Mouse (Mus musculus) lung, adult 2 months (tissue): ENCODE measurements at regions not wholly inside any gene's neighbourhood (a gene's known extent, or its start where the extent isn't known, plus 50 kb on each side); places are given as distances from the start of the nearest gene placed in this dataset.

Experiments
- DNase-seq: peaks from one replicate; pipeline ENCODE4 v3.0.0; 2022
- H3K4me1 ChIP-seq: fragments of 200-500 bp; 2 replicates; pipeline ENCODE4 v1.6.1; 2011; ENCODE audit warnings: low read length; ENCODE audit not compliant: control insufficient read depth, insufficient read depth
- H3K4me3 ChIP-seq: fragments of 200-500 bp; replicated peaks from 2 replicates; pipeline ENCODE3; 2011; ENCODE audit warnings: low read depth, mild to moderate bottlenecking, control low read depth, low read length; ENCODE audit errors: extremely low read depth
- CTCF ChIP-seq: fragments of 200-500 bp; IDR thresholded peaks from 2 replicates; pipeline ENCODE4 v1.5.1; 2011; ENCODE audit warnings: mild to moderate bottlenecking, low read length, control low read depth; ENCODE audit not compliant: insufficient read depth
- POLR2A ChIP-seq: fragments of 200-500 bp; IDR thresholded peaks from 2 replicates; pipeline ENCODE4 v1.6.1; 2011; ENCODE audit warnings: low read depth, mild to moderate bottlenecking, control low read depth, low read length, borderline replicate concordance; ENCODE audit errors: extremely low read depth
- WGBS: fragments of 180-500 bp; shearing (Covaris S2); methylation state at CpG from one replicate; pipeline ENCODE4 v1.1.7; 2018; 5-methylcytosine and 5-hydroxymethylcytosine counted together

DNA sequence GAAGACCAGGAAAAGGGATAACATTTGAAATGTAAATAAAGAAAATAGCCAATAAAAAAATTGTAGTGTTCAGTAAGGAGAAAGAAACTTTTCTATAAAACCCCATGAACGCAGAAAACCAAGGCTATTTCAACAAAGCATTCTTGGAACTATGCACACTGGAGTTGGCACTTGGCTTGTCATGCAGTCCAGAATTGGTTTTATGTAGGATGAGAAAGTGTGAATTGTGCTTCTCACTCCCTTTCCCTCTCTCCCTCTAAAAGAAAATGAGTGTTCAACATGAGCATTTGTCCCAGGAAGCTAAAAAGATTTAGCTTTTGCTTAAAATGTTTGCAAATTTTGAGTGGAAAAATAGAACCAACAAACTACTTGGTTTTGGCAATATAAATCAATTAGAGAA lies 841.6 kb upstream of the Adam24 start:
- WGBS, result 88% methylated on average over 1 of the region's 1 CpGs
- TF ChIP-seq POLR2A, result no peak
- no peak for TF ChIP-seq CTCF
- H3K4me1 ChIP-seq, result no peaks in the 10 kb centered on the region
- H3K4me3 ChIP-seq, result no peak overlapping the region
- DNase-seq, result no peak

DNA sequence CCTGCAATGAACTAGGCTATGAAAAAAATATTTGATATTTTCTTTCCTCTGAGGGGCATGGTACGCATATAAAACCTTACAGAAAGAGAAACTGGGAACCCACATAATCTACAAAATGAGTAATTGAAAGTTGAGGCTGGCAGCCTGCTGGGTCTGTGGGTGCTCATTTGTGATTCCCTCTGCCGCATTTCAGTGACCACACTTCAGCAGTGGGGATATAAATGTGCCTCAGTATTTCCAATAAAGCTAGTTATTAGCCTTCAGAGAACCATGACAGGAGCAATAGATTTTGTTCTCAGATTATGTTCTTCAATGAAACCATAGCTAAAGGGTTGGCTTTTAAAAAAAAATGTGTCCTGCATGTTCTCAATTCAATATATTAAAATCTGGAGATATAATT lies 828.0 kb upstream of the Adam24 start:
- no peak overlapping the region for H3K4me3 ChIP-seq
- H3K4me1 ChIP-seq, result no peaks in the 10 kb centered on the region
- WGBS, result 87% methylated on average over 2 of the region's 2 CpGs
- DNase-seq, result no peak
- TF ChIP-seq POLR2A (no peak), CTCF (no peak)

DNA sequence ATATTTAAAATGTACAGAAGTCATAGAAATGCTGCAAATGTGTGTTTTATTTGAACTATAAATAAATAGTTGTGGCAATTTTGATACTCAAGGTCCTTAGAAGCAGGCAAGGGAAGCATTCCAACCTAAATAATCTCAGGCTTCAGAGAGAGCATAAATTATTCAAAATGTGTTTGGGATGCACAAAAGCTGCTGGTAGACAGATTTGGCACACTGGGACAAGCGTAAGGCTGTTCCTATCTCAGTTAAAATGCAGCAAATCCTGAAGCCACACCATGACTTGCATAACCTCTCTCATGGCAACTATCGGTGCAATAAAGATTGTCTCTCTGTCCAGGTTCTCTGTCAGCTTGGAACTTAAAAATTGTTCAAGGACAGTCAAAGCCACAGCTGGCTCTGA lies 812.3 kb upstream of the Adam24 start:
- Histone ChIP-seq H3K4me3 (no peak overlapping the region), H3K4me1 (no peaks in the 10 kb centered on the region)
- WGBS, result 71% methylated on average over 2 of the region's 2 CpGs
- no peak for DNase-seq
- no peak for TF ChIP-seq POLR2A
- no peak for TF ChIP-seq CTCF

DNA sequence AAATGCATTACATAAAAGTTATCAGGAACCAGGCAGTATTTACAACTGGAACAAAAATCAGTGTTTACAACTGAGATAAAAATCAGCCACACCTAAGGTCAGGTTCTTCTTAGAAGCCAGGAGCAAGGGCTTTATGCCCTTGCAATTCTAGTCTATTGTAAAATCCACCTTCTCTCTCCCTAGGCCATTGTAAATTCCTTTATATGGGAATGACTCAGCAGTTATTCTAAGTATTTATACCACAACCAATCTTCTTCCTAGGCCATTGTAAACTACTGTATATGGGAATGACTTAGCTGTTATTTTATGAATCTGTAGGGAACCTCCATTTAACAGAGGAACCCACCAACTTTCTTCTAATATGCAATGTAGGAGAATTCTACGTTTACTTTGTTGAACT lies 772.6 kb upstream of the Adam24 start:
- TF ChIP-seq POLR2A (no peak), CTCF (no peak)
- H3K4me1 ChIP-seq, result no peaks in the 10 kb centered on the region
- no peak for DNase-seq
- no peak overlapping the region for H3K4me3 ChIP-seq
- 72% methylated on average over 1 of the region's 1 CpGs for WGBS

DNA sequence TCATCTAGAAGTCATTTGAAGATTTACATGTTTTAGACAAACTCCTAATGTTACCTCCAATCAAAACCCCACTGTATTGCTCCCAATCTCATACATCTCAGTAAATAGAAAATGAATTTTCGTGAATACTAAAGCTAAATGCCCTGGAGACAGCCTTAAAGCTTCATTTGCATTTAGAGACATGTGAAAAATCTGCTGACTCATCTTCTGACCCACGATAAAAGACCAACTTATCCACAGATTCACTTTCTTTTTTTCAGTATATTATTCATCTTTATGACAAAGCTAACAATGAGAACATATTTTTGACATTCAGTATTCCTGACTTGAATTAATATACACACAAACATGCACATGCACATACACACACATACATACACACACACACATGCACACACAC lies 762.0 kb upstream of the Adam24 start:
- DNase-seq, result no peak
- TF ChIP-seq POLR2A, result no peak
- TF ChIP-seq CTCF, result no peak
- no peaks in the 10 kb centered on the region for H3K4me1 ChIP-seq
- 46% methylated on average over 2 of the region's 2 CpGs for WGBS
- no peak overlapping the region for H3K4me3 ChIP-seq

DNA sequence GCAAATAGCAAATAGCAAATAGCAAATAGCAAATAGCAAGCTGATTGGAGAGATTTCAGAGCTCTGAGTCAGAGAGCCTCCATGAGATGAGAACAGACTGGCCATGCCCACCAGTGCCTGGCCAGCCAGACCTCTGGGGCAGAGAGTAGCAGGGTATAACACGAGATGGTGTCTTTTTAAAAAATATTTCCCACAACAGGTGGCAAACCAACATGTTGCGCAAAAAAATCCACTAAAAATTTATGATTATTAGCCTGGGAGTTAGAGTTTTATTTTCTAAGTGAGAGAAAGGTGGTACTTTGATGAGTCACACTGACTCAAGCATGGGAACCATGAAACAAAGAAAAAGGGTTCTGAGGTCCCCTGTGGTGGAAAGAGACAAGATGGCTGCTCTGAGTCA lies 753.5 kb upstream of the Adam24 start:
- H3K4me3 ChIP-seq, result no peak overlapping the region
- DNase-seq, result no peak
- no peak for TF ChIP-seq CTCF
- no peak for TF ChIP-seq POLR2A
- WGBS, result 76% methylated on average over 2 of the region's 2 CpGs
- H3K4me1 ChIP-seq, result no peaks in the 10 kb centered on the region

DNA sequence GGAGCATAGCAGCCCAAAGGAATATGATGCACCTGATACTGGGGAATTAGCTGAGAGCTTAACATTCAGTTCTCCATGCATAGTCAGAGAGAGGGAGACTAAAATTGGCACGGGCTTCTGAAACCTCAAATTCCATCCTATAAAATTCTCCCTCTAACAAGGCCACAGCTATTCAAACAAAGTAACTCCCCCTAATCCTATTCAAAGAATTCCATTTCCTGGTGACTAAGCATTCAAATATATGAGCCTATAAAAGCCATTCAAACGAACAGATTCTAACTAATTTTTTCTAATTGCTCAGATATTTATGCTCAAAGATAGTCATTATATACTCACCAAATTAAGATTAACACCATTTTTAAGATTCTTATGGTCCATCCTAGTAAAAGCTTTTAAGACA lies 751.1 kb upstream of the Adam24 start:
- DNase-seq, result no peak
- TF ChIP-seq POLR2A (no peak), CTCF (no peak)
- Histone ChIP-seq H3K4me1 (no peaks in the 10 kb centered on the region), H3K4me3 (no peak overlapping the region)
- WGBS, result 59% methylated on average over 2 of the region's 2 CpGs

DNA sequence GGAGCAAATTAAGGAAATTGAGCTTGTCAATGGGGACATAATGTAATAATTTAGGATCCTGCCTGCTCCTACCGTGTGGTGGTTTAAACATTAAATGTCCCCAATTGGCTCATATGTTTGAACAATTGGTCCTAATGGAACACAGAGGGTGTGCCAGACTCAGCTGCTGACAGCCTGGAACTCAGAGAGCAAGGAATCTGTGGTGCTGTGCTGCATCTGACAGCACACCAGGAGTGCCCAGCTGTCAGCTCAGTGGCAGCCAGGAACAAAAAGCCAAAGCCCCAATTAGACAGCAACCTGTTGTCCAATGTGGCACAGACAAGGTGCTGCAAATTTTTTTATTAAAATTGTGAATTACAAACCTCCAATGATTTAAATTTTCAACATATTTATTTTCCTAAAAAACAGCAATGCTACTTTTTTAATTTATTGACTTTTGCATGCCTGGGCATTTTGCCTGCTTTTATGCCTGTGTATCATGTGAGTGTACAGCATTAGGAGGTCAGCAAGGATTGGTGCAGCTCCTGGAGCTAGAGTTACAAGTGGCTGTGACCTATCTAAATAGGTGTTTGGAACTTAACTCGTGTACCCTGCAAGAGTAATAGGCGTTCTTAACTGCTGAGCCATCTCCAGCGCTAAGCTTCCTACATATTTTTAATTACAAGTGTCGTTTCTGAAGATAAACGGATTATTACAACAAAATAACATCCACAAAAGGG lies 724.5 kb upstream of the Adam24 start:
- Histone ChIP-seq H3K4me3 (no peak overlapping the region), H3K4me1 (no peaks in the 10 kb centered on the region)
- 60% methylated on average over 6 of the region's 6 CpGs for WGBS
- DNase-seq, result no peak
- TF ChIP-seq CTCF, result no peak
- TF ChIP-seq POLR2A, result no peak

DNA sequence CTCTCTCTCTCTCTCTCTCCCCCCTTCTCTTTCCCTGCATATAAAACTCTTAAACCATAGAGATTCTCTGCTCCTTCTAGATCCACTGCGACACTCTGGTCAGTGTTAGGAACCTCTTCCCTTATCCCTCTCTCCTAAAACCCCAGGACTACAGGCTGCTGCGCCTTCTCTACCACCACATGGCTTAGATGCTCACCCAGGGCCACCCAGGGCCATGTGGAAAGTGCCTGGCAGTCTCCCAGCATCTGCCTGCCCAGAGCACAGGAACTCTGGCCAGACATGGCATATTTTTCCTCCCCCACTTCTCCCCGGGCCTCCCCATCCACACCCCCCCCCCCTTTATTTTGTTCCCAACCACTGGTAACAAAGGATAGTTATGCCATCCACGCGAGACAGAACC lies 720.4 kb upstream of the Adam24 start:
- H3K4me3 ChIP-seq, result no peak overlapping the region
- no peaks in the 10 kb centered on the region for H3K4me1 ChIP-seq
- TF ChIP-seq POLR2A, result no peak
- no peak for TF ChIP-seq CTCF
- WGBS, result 68% methylated on average over 5 of the region's 5 CpGs
- no peak for DNase-seq

DNA sequence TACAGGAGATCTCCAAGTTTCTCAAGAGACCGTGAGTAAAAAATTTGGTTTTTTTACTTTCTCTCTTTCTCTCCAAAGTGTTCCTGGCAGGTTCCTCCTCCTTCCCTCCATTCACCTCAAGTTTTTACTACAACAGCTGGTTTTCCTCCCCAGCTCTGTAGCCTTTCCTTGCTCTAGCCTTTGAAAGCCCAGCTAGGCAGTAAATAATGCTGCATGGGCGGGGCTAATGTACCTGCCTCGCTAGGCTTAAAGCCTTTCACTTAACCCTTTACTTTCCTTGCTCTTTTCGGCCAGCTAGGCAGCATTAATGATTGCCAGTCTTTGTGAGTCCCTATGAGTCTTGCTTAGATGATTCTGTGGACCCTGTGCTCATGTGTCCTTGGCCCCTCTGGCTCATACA lies 720.0 kb upstream of the Adam24 start:
- TF ChIP-seq CTCF (no peak), POLR2A (no peak)
- WGBS, result 47% methylated on average over 4 of the region's 4 CpGs
- Histone ChIP-seq H3K4me1 (no peaks in the 10 kb centered on the region), H3K4me3 (no peak overlapping the region)
- no peak for DNase-seq

DNA sequence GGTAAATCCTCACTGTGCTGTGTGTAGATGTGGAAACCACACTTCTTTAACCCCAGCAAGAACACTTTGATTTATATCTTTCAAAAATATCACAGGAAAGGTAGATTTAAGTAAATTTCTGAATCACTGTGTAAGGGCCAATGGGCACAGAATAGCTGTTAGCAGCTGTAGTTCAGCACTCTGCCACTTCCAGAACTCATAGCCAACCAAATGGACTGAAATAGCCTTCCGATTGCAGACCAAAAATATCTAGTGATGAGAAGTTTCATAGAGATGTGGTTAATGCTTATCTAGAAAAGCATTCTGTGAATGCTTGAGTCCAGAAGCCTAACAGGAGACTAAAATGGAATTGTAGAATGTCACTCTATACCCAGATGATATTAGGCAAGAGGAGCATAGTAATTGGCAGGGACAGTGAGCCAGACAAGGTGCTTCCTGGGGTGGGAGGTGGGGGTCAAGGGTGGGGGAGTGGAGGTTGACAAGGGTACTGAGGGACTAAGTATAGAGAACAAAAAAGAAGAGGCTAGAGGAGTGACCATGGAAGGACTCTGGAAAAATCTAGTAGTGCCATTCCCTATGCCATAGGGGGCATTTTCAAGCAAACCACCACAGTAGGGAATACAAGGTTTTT lies 669.6 kb upstream of the Adam24 start:
- TF ChIP-seq POLR2A (no peak), CTCF (no peak)
- 81% methylated on average over 1 of the region's 1 CpGs for WGBS
- no peaks in the 10 kb centered on the region for H3K4me1 ChIP-seq
- no peak overlapping the region for H3K4me3 ChIP-seq
- no peak for DNase-seq
